Mouse (Mus musculus) forebrain, postnatal 0 days (tissue): ENCODE measurements at regions not wholly inside any gene's neighbourhood (a gene's known extent, or its start where the extent isn't known, plus 50 kb on each side); places are given as distances from the start of the nearest gene placed in this dataset.
"Not testable (repeated sequence)": the region's sequence is repeated elsewhere in the genome, so short reads cannot be mapped to it uniquely, and the experiment has no call there.

ENCODE experiments used
- ATAC-seq: fragments of 200-750 bp; cut with Nextera tagmentation; 2 replicates; pipeline ENCODE4 v1.8.0; 2017; ENCODE audit warnings: mild to moderate bottlenecking, moderate library complexity
- DNase-seq: peaks from one replicate; pipeline ENCODE4 v3.0.0-alpha.2; 2015
- H3K27ac ChIP-seq: fragments of 300-500 bp; sonication (generic); 2 replicates; pipeline ENCODE4 v1.5.1; 2014; ENCODE audit warnings: low read depth, mild to moderate bottlenecking, antibody characterized with exemption, low read length, moderate library complexity, mixed read lengths
- H3K27me3 ChIP-seq: fragments of 300-500 bp; sonication (generic); 2 replicates; pipeline ENCODE4 v1.6.1; 2014; ENCODE audit warnings: mild to moderate bottlenecking, low read length, mixed read lengths; ENCODE audit not compliant: insufficient read depth
- H3K36me3 ChIP-seq: fragments of 300-500 bp; sonication (generic); 2 replicates; pipeline ENCODE4 v1.6.1; 2014; ENCODE audit warnings: mild to moderate bottlenecking, moderate library complexity; ENCODE audit not compliant: insufficient read depth
- H3K4me1 ChIP-seq: fragments of 300-500 bp; sonication (generic); 2 replicates; pipeline ENCODE4 v1.6.1; 2014; ENCODE audit warnings: antibody characterized with exemption; ENCODE audit not compliant: insufficient read depth
- H3K4me2 ChIP-seq: fragments of 300-500 bp; sonication (generic); 2 replicates; pipeline ENCODE4 v1.6.1; 2014; ENCODE audit warnings: low read depth, mild to moderate bottlenecking, moderate library complexity
- H3K4me3 ChIP-seq: fragments of 300-500 bp; sonication (generic); 2 replicates; pipeline ENCODE4 v1.5.1; 2014; ENCODE audit warnings: low read depth, low read length, mixed read lengths
- H3K9ac ChIP-seq: fragments of 300-500 bp; sonication (generic); 2 replicates; pipeline ENCODE4 v1.6.1; 2014; ENCODE audit warnings: mild to moderate bottlenecking
- H3K9me3 ChIP-seq: fragments of 300-500 bp; sonication (generic); 2 replicates; pipeline ENCODE4 v1.6.1; 2016; ENCODE audit warnings: low read length
- WGBS: fragments of 180-500 bp; shearing (Covaris S2); extraction: QIAGEN DNeasy Blood & Tissue Kit; methylation state at CpG from one replicate; pipeline ENCODE4 v1.1.7; 2014; 5-methylcytosine and 5-hydroxymethylcytosine counted together

GRCm38 (mm10) chr8:71026424-71026890, 120.7 kb downstream of the Map1s start:
- not testable (repeated sequence) for H3K4me1 ChIP-seq, H3K36me3 ChIP-seq, H3K4me3 ChIP-seq, H3K27me3 ChIP-seq, H3K9ac ChIP-seq, H3K27ac ChIP-seq, H3K9me3 ChIP-seq
- DNase-seq, result peak; percentile 5
- peak; percentile 93 for ATAC-seq
- peak overlapping the region; percentile 36 for H3K4me2 ChIP-seq
- 8% methylated on average over 17 of the region's 17 CpGs for WGBS

GRCm38 (mm10) chr8:71028564-71028963, 122.8 kb downstream of the Map1s start:
- not testable (repeated sequence) for H3K27me3 ChIP-seq, H3K4me1 ChIP-seq, ATAC-seq, DNase-seq, H3K4me2 ChIP-seq, H3K9ac ChIP-seq, H3K4me3 ChIP-seq, H3K9me3 ChIP-seq, H3K27ac ChIP-seq, H3K36me3 ChIP-seq
- 89% methylated on average over 2 of the region's 2 CpGs for WGBS
